Mouse (Mus musculus) limb, embryonic 12.5 days (tissue): Measurements from ENCODE around the gene Arhgef1. TPM values are rescaled to one million over a fixed set of nuclear protein-coding genes. Genes with fewer than 3 reads are reported as not detected.
"Not testable (repeated sequence)": the region's sequence is repeated elsewhere in the genome, so short reads cannot be mapped to it uniquely, and the experiment has no call there.

ENCODE experiments used
- ATAC-seq: fragments of 200-750 bp; cut with Nextera tagmentation; 2 replicates; pipeline ENCODE4 v1.8.0; 2017; ENCODE audit warnings: low read depth, moderate TSS enrichment; ENCODE audit not compliant: insufficient number of reproducible peaks, insufficient read depth, low FRiP score, low TSS enrichment
- H3K27ac ChIP-seq: fragments of 300-500 bp; sonication (generic); 2 replicates; pipeline ENCODE4 v1.5.1; 2016; ENCODE audit warnings: mild to moderate bottlenecking, moderate library complexity
- H3K27me3 ChIP-seq: fragments of 300-500 bp; sonication (generic); 2 replicates; pipeline ENCODE4 v1.6.1; 2016; ENCODE audit warnings: mild to moderate bottlenecking, moderate library complexity
- H3K36me3 ChIP-seq: fragments of 300-500 bp; sonication (generic); 2 replicates; pipeline ENCODE4 v1.6.1; 2016; ENCODE audit warnings: mild to moderate bottlenecking, moderate library complexity
- H3K4me1 ChIP-seq: fragments of 300-500 bp; sonication (generic); replicated peaks from 2 replicates; pipeline ENCODE4 v1.6.1; 2016
- H3K4me2 ChIP-seq: fragments of 300-500 bp; sonication (generic); 2 replicates; pipeline ENCODE4 v1.6.1; 2016; ENCODE audit warnings: mild to moderate bottlenecking, moderate library complexity
- H3K4me3 ChIP-seq: fragments of 300-500 bp; sonication (generic); replicated peaks from 2 replicates; pipeline ENCODE4 v1.5.1; 2016; ENCODE audit warnings: mild to moderate bottlenecking
- H3K9ac ChIP-seq: fragments of 300-500 bp; sonication (generic); replicated peaks from 2 replicates; pipeline ENCODE4 v1.6.1; 2016; ENCODE audit warnings: mild to moderate bottlenecking, moderate library complexity
- H3K9me3 ChIP-seq: fragments of 300-500 bp; sonication (generic); 2 replicates; pipeline ENCODE4 v1.6.1; 2016; ENCODE audit warnings: mild to moderate bottlenecking, moderate library complexity
- whole genome bisulfite sequencing: fragments of 180-500 bp; shearing (Covaris S2); methylation state at CpG from one replicate; pipeline ENCODE4 v1.1.7; 2016; 5-methylcytosine and 5-hydroxymethylcytosine counted together
- polyA plus RNA-seq: library from polyadenylated mRNA; unstranded; fragments of >200 nt; fragmentation: Nextera tagmentation; extraction: Ambion mirVana; gene quantifications from 2 replicates; pipeline ENCODE4 v1.2.1, GENCODE M21; 2016

Gene Arhgef1
- polyA plus RNA-seq, 1 experiment from 2014 or later, result 126 TPM

DNA sequence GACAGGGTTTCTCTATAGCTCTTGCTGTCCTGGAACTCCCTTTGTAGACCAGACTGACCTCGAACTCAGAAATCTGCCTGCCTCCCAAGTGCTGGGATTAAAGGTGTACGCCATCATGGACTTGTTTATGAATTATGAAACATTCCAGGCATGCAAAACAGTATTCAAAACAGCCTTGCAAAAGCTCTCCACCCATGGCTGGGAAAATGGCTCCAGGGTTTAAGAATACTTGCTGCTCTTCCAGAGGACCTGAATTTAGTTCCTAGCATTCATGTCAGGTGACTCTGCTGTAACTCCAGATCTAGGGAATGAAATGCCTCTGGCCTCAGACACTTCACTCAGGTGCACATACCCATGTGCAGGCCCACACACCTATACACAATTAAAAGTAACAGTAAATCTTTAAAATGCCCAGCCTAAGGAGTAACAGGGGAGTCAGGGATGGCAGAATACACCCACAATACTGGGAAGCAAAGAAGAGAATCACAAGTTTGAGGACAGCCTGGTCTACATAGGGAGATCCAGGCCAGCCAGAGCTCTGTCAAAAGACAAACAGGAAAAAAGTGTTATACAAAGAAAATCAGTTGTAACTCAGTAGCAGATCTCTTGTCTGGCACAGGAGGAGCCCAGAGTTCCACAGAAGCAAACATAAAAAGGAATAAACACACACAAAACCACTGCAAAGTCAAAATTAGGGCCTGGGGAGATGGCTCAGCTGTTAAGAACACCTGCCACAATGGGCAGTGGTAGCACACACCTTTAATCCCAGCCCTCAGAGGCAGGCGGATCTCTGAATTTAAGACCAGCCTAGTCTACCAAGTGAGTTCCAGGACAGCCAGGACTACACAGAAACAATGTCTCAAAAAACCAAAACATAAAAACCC is 11.2 kb upstream of the Arhgef1 start:
- peaks cover 48% of the 10 kb centered on the region for H3K36me3 ChIP-seq
- peaks cover 16% of the 10 kb centered on the region for H3K4me1 ChIP-seq
- H3K4me3 ChIP-seq, result no peak overlapping the region
- 78% methylated on average over 3 of the region's 3 CpGs for WGBS
- H3K4me2 ChIP-seq, result no peak overlapping the region
- H3K9ac ChIP-seq, result no peak overlapping the region
- H3K27me3 ChIP-seq, result no peaks in the 10 kb centered on the region
- H3K9me3 ChIP-seq, result no peaks in the 10 kb centered on the region
- ATAC-seq, result no peak
- H3K27ac ChIP-seq, result no peak overlapping the region

DNA sequence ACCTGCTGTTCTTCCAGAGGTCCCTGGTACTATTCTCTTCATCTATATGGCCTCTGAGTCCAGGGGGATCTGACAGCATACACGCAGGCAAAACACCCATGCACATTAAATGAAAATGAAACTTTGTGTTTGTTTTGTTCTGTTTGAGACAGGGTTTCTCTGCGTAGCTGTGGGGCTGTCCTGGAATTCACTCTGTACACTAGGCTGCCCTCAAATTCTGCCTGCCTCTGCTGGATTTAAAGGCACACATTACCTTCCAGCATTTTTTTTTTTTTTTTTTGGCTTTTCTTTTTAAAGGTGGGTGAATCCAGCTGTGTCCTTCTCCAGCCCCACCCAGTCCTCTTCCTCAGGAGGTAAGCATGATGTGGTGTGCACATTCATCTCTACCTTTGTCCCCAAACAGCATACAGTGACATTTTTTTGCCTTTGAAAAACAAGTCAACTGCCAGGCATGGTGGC is 10.6 kb upstream of the Arhgef1 start:
- 79% methylated on average over 2 of the region's 2 CpGs for WGBS
- Histone ChIP-seq H3K27me3 (no peaks in the 10 kb centered on the region), H3K4me2 (no peak overlapping the region), H3K9ac (no peak overlapping the region), H3K4me3 (no peak overlapping the region), H3K9me3 (no peaks in the 10 kb centered on the region), H3K4me1 (peaks cover 11% of the 10 kb centered on the region), H3K36me3 (peaks cover 41% of the 10 kb centered on the region), H3K27ac (no peak overlapping the region)
- no peak for ATAC-seq

DNA sequence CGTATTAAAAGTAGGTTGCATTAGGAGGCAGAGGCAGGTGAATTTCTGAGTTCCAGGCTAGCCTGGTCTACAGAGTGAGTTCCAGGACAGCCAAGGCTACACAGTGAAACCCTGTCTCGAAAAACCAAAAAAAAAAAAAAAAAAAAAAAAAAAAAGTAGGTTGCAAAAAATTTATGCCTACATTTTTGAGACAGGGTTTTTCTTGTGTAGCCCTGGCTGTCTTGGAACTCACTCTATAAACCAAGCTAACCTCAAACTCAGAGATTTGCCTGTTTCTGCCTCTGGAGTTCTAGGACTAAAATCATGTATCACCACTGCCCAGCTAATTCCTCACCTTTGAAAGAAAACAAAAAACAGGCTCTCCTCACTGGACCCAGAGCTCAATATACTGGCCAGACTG is 7.0 kb upstream of the Arhgef1 start:
- H3K4me2 ChIP-seq, H3K27ac ChIP-seq, ATAC-seq, H3K27me3 ChIP-seq, H3K4me3 ChIP-seq, H3K4me1 ChIP-seq, H3K36me3 ChIP-seq, H3K9me3 ChIP-seq, H3K9ac ChIP-seq: not testable (repeated sequence)
- WGBS, result 88% methylated on average over 2 of the region's 2 CpGs

DNA sequence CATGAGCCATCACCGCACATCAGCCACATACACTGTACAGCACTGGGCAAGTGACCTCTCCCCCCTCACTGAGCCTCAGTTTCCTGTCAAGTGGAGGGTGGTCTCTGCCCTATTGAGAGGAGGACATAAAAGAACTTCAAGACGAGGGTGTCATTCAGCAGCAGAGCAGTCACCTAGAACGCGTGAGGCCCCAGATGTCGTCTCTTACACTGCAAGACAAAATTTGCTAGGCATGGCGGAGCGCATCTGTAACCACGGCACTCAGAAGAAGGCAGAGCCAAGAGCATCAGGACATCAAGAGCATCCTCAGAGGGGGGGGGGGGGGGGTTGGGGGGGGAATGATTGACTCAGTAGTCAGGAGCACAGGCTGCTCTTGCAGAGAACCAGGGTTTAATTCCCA is 6.4 kb upstream of the Arhgef1 start:
- no peak overlapping the region for H3K9ac ChIP-seq
- no peak overlapping the region for H3K27ac ChIP-seq
- H3K36me3 ChIP-seq, result 0 out of 2 replicates have a peak, but pooled peaks cover 3% of the 10 kb centered on the region
- no peak overlapping the region for H3K4me3 ChIP-seq
- H3K4me2 ChIP-seq, result no peak overlapping the region
- peaks cover 4% of the 10 kb centered on the region; the same call in 1 of the 2 replicates for H3K4me1 ChIP-seq
- H3K9me3 ChIP-seq, result no peaks in the 10 kb centered on the region
- WGBS, result 88% methylated on average over 8 of the region's 8 CpGs
- no peaks in the 10 kb centered on the region for H3K27me3 ChIP-seq
- no peak for ATAC-seq

DNA sequence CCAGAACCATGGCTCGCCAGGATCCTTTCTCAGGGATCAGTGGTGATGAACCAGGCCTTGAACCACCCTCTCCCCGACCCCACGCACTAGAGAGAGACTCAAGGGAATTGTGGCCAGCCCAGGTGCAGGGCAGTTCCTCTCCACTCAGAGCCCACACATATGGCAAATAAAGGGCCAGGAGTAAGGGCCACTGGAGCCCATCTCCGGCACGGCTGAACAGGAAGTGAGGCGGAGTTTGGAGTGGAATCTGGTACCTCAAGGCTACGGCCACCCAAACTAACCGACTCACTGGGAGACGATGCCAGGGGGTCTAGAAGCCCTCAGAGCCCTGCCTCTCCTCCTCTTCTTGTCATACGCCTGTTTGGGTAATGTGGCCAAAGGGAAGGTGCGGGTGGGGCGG is 5.5 kb upstream of the Arhgef1 start, which contains the start of gene Cd79a:
Gene Cd79a, plus strand, starts transcription at position 158 of the 400 bp plus-strand sequence.
- 55% methylated on average over 12 of the region's 12 CpGs for WGBS
- ATAC-seq, result no peak

DNA sequence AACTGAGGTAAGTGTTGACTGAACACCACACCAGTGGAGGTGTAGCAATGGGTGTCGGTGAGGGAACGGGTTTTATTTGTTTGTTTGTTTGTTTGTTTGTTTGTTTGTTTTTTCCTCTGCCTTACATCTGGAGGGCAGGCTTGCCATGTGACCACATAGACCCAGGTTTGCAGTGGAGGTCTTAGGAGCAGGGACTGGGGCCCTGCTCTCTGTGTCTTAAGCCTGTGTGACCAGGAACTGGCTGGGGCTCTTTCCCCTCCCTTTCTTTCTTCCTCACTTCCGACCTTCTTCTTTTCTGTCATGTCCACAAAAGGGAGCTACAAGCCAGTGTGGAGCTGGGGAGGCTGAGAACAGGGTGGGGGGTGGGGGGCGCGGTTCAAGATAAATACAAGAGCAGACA is 4.8 kb upstream of the Arhgef1 start:
- ATAC-seq, result no peak
- Histone ChIP-seq H3K27ac (no peak overlapping the region), H3K36me3 (no peaks in the 10 kb centered on the region), H3K27me3 (no peaks in the 10 kb centered on the region), H3K4me3 (no peak overlapping the region), H3K4me2 (no peak overlapping the region), H3K9me3 (no peaks in the 10 kb centered on the region), H3K4me1 (peaks cover 12% of the 10 kb centered on the region), H3K9ac (no peak overlapping the region)
- WGBS, result 82% methylated on average over 5 of the region's 5 CpGs

More for the DNA sequence above, 5.5 kb upstream of the Arhgef1 start, which contains the start of gene Cd79a:
- H3K4me2 ChIP-seq, result no peak within 1 kb of the TSS
- H3K9ac ChIP-seq, result no peak within 1 kb of the TSS
- no peaks in the 10 kb centered on the region for H3K27me3 ChIP-seq
- no peaks in the 10 kb centered on the region for H3K9me3 ChIP-seq
- no peak within 1 kb of the TSS for H3K27ac ChIP-seq
- H3K4me1 ChIP-seq, result peaks cover 8% of the 10 kb centered on the region
- H3K4me3 ChIP-seq, result no peak within 1 kb of the TSS
- H3K36me3 ChIP-seq, result 0 out of 2 replicates have a peak, but pooled peaks cover 3% of the 10 kb centered on the region

DNA sequence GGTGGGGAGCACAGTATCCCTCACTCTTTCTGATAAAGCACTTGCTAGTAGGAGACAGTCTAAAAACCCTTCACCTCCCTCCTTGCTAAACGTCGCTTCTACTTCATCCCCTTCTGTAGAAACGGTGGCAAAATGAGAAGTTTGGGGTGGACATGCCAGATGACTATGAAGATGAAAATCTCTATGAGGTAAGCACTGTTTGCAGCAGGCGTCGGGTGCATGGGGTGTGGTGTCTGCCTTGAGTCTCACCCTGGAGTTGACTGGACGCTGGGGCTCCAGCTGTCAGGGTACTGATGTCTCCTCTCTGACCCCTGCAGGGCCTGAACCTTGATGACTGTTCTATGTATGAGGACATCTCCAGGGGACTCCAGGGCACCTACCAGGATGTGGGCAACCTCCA is 1.6 kb upstream of the Arhgef1 start:
- no peak overlapping the region for H3K27ac ChIP-seq
- H3K4me3 ChIP-seq, result no peak overlapping the region
- WGBS, result 71% methylated on average over 6 of the region's 6 CpGs
- no peak overlapping the region for H3K9ac ChIP-seq
- ATAC-seq, result no peak
- no peak overlapping the region for H3K4me2 ChIP-seq
- H3K9me3 ChIP-seq, result no peaks in the 10 kb centered on the region
- H3K27me3 ChIP-seq, result no peaks in the 10 kb centered on the region
- H3K4me1 ChIP-seq, result peaks cover 33% of the 10 kb centered on the region
- no peaks in the 10 kb centered on the region for H3K36me3 ChIP-seq

DNA sequence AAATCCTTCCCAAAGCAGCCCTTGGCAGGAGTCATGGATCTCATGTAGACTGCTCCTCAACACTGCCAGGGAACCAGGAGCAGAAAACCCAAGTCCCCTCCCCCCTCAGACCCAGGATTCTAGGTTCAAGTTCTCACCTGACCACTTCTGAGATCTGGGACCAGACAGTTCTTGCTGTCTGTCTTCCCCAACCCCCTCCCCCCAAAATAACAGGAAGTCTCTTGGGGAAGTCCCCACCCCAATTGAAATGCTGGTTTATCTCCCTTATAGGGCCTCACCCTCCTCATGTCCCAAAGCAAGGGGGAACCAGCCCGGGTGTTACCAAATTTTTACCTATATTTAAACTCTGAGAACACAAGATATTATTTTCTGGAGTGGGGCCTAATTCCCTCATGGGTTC is 870 bp upstream of the Arhgef1 start:
- H3K4me1 ChIP-seq, result peaks cover 41% of the 10 kb centered on the region
- no peaks in the 10 kb centered on the region for H3K27me3 ChIP-seq
- H3K4me2 ChIP-seq, result peak overlapping the region; percentile 88; the same call in 1 of the 2 replicates
- no peak overlapping the region for H3K9ac ChIP-seq
- no peaks in the 10 kb centered on the region for H3K9me3 ChIP-seq
- ATAC-seq, result no peak
- H3K27ac ChIP-seq, result no peak overlapping the region
- H3K36me3 ChIP-seq, result no peaks in the 10 kb centered on the region
- 59% methylated on average over 1 of the region's 1 CpGs for WGBS
- H3K4me3 ChIP-seq, result no peak overlapping the region

DNA sequence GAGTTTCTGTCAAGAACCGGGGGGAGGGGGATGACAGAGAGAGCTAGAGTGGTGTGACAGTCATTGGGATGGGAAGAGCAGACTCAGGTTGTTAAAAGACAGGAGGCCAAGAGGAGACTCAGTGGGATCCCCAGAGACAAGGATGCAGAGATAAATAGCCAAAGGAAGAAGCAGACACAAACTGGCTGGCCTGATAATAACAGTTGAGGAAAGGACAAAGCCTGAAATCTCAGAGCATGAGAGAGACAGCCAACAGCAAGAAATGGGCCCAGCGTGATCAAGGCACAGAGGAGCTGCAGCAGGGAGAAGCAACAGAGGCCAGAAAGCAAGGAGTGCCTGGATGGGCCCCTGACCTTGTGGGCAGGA is 465 bp upstream of the Arhgef1 start:
- no peak for ATAC-seq
- peak overlapping the region; percentile 83 for H3K9ac ChIP-seq
- peak overlapping the region; percentile 74 for H3K4me3 ChIP-seq
- H3K4me1 ChIP-seq, result peaks cover 42% of the 10 kb centered on the region
- no peaks in the 10 kb centered on the region for H3K9me3 ChIP-seq
- no peaks in the 10 kb centered on the region for H3K27me3 ChIP-seq
- H3K36me3 ChIP-seq, result no peaks in the 10 kb centered on the region
- H3K4me2 ChIP-seq, result peak overlapping the region; percentile 88
- 55% methylated on average over 2 of the region's 2 CpGs for WGBS
- peak overlapping the region; percentile 86 for H3K27ac ChIP-seq

DNA sequence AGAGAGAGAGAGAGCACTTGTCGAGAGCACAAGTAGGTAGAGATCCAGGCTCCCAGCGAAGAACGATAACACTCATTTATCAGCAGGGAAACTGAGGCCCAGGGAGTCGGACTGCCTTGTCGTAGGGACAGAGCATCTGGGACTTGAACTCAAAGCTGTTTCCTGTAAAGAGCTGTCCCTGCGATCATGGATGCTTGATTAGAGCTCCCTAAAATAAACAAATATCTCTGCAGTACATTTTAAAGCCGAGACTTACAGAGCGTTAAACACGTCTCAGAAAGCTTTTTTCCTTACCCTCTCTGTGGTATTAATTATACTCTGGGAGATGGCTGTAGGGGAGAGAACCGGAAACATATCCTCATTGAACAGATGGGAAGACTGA is 723 bp downstream of the Arhgef1 start:
- Histone ChIP-seq H3K27me3 (no peaks in the 10 kb centered on the region), H3K9ac (peak overlapping the region; percentile 83), H3K36me3 (peaks cover 9% of the 10 kb centered on the region; the same call in 1 of the 2 replicates), H3K27ac (peak overlapping the region; percentile 86), H3K4me1 (peaks cover 51% of the 10 kb centered on the region), H3K4me2 (peak overlapping the region; percentile 88), H3K4me3 (peak overlapping the region; percentile 74), H3K9me3 (no peaks in the 10 kb centered on the region)
- 46% methylated on average over 10 of the region's 10 CpGs for WGBS
- no peak for ATAC-seq

DNA sequence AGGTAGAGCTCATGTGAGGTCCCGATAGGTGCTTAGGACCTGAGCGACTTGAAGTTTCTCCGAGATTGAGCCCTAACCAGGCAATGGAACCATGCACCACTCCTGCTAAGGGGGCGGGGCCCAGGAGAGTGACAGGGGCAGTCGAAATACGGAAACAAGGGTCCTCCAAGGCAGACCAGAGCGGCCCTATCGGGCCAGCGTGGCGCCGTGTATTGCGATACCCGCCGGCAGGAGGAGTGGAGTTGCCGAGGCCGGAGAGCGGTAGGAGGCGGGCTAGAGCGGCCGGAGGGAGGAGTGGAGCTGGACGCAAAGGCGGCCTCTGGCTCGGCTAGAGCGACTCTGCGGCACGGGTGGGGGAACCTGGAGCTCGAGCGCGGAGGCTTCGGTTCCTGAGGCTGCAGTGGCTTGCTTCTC is 1.4 kb downstream of the Arhgef1 start:
- Histone ChIP-seq H3K4me1 (peaks cover 55% of the 10 kb centered on the region), H3K9ac (peak overlapping the region; percentile 71), H3K4me3 (peak overlapping the region; percentile 74), H3K27me3 (no peaks in the 10 kb centered on the region), H3K36me3 (peaks cover 16% of the 10 kb centered on the region; the same call in 1 of the 2 replicates), H3K9me3 (no peaks in the 10 kb centered on the region), H3K27ac (peak overlapping the region; percentile 86), H3K4me2 (peak overlapping the region; percentile 88)
- WGBS, result under 1% methylated on average over 30 of the region's 30 CpGs
- ATAC-seq, result peak; percentile 93
